Mouse (Mus musculus): ENCODE data around the gene Fam71f2.

DNA sequence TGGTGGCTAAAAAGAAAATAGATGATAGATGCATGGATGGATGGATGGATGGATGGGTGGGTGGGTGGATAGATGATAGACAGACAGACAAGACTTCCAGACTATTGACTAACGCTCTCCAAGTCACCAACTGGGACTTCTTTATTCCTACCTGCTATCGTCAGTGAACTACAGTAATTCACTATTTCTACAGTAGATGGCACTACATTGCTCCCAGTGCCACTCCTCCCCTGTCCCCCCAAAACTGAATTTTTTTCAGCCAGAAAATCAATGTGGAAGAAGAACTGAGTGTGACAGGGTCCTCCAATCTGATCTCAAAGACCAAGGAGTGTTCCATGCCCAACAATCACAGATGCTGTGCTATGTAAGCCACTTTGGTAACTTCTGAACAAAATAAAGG lies 37.7 kb upstream of the Fam71f2 start:
- no peak for TF ChIP-seq POLR2A (IDR thresholded peaks at IDR 0.05; ENCODE audit: borderline replicate concordance, low read depth, low read length)
- no peak for TF ChIP-seq CTCF (IDR thresholded peaks at IDR 0.05; ENCODE audit: low read depth, low read length)
